Mouse (Mus musculus): ENCODE data around the gene Srebf1. TPM values are rescaled to one million over a fixed set of nuclear protein-coding genes. Genes with fewer than 3 reads are reported as not detected.

Gene Srebf1
- polyA plus RNA-seq, 1 experiment: not detected

DNA sequence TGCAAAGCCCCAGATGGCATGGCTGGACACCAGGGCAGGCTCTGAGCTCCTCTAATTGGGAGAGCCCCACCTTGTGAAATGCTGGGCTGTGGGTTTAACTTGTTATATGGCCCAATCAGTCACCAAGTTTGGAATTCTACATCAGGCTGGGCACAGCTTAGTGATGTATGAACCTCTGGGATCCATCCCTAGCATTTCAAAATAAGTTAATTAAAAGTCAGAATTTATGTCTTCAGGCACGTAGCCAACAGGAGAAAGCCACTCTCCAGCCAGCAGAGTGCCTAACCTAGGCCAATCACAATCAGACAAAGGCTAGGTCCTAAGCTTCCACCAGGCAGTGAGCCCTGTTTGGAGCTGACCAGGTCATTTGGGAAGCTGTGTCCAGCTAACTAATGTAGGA is 5.7 kb downstream of the Srebf1 start:
- WGBS: 87% methylated on average over 1 of the region's 1 CpGs
- Histone ChIP-seq H3K4me1 (ENCODE audit: control insufficient read depth, insufficient read depth, low read length) (peaks cover 18% of the 10 kb centered on the region), H3K4me3 (ENCODE audit: insufficient read depth, low read depth, low read length) (no peak overlapping the region), H3K27ac (ENCODE audit: insufficient read depth, low read depth, low read length) (no peak overlapping the region)
- TF ChIP-seq POLR2A (IDR thresholded peaks at IDR 0.05; ENCODE audit: insufficient read depth, low read depth, low read length): no peak
- no peak for TF ChIP-seq CTCF (IDR thresholded peaks at IDR 0.05; ENCODE audit: insufficient read depth, low read depth, low read length)

- H3K4me1 ChIP-seq (ENCODE audit: control insufficient read depth, insufficient read depth, low read length): peaks cover 37% of the 10 kb centered on the region
- H3K4me3 ChIP-seq (ENCODE audit: insufficient read depth, low read depth, low read length): no peak overlapping the region
- TF ChIP-seq POLR2A (IDR thresholded peaks at IDR 0.05; ENCODE audit: insufficient read depth, low read depth, low read length) (no peak), CTCF (IDR thresholded peaks at IDR 0.05; ENCODE audit: insufficient read depth, low read depth, low read length) (no peak)
- 70% methylated on average over 6 of the region's 6 CpGs for WGBS
- no peak overlapping the region for H3K27ac ChIP-seq (ENCODE audit: insufficient read depth, low read depth, low read length)
Measured at GRCm38 (mm10) chr11:60213266-60213665, 9.1 kb downstream of the Srebf1 start.

DNA sequence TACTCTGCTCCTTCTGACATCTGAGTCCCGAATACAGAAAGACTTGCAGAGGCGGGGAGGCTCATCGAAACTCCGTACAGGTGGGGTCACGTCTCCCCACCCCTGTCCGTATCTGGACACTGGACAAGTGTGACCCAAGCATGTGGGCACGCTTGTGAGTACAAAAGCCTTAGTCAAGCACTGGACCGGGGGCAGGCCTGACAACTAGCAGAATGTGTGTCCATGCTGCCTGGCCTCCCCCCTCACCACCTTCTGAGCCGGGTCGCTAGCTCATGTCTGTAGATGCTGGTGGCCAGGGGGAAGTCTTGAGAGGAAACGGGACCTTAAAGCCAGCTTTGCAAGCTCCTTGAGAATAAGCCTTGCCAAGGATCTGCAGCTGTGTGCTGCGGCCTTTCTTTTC is 10.6 kb downstream of the Srebf1 start:
- no peak for TF ChIP-seq CTCF (IDR thresholded peaks at IDR 0.05; ENCODE audit: insufficient read depth, low read depth, low read length)
- no peak for TF ChIP-seq POLR2A (IDR thresholded peaks at IDR 0.05; ENCODE audit: insufficient read depth, low read depth, low read length)
- Histone ChIP-seq H3K27ac (ENCODE audit: insufficient read depth, low read depth, low read length) (no peak overlapping the region), H3K4me3 (ENCODE audit: insufficient read depth, low read depth, low read length) (no peak overlapping the region), H3K4me1 (ENCODE audit: control insufficient read depth, insufficient read depth, low read length) (peaks cover 40% of the 10 kb centered on the region)
- 67% methylated on average over 12 of the region's 12 CpGs for WGBS

GRCm38 (mm10) chr11:60211152-60211551 is 11.2 kb downstream of the Srebf1 start:
- Histone ChIP-seq H3K4me1 (ENCODE audit: control insufficient read depth, insufficient read depth, low read length) (peaks cover 40% of the 10 kb centered on the region), H3K4me3 (ENCODE audit: insufficient read depth, low read depth, low read length) (no peak overlapping the region), H3K27ac (ENCODE audit: insufficient read depth, low read depth, low read length) (no peak overlapping the region)
- no peak for TF ChIP-seq POLR2A (IDR thresholded peaks at IDR 0.05; ENCODE audit: insufficient read depth, low read depth, low read length)
- TF ChIP-seq CTCF (IDR thresholded peaks at IDR 0.05; ENCODE audit: insufficient read depth, low read depth, low read length): no peak
- WGBS: 59% methylated on average over 3 of the region's 3 CpGs

- Histone ChIP-seq H3K4me3 (ENCODE audit: insufficient read depth, low read depth, low read length) (peak overlapping the region; percentile 47), H3K27ac (ENCODE audit: insufficient read depth, low read depth, low read length) (peak overlapping the region; percentile 54), H3K4me1 (ENCODE audit: control insufficient read depth, insufficient read depth, low read length) (peaks cover 44% of the 10 kb centered on the region)
- WGBS: 1% methylated on average over 47 of the region's 47 CpGs
- TF ChIP-seq CTCF (IDR thresholded peaks at IDR 0.05; ENCODE audit: insufficient read depth, low read depth, low read length) (no peak), POLR2A (IDR thresholded peaks at IDR 0.05; ENCODE audit: insufficient read depth, low read depth, low read length) (peak; percentile 56)
Measured at GRCm38 (mm10) chr11:60210305-60210724, 12.1 kb downstream of the Srebf1 start.

- TF ChIP-seq CTCF (IDR thresholded peaks at IDR 0.05; ENCODE audit: insufficient read depth, low read depth, low read length) (no peak), POLR2A (IDR thresholded peaks at IDR 0.05; ENCODE audit: insufficient read depth, low read depth, low read length) (no peak)
- Histone ChIP-seq H3K27ac (ENCODE audit: insufficient read depth, low read depth, low read length) (peak overlapping the region; percentile 54), H3K4me1 (ENCODE audit: control insufficient read depth, insufficient read depth, low read length) (peaks cover 44% of the 10 kb centered on the region), H3K4me3 (ENCODE audit: insufficient read depth, low read depth, low read length) (peak overlapping the region; percentile 47)
- WGBS: 19% methylated on average over 2 of the region's 2 CpGs
Measured at GRCm38 (mm10) chr11:60209933-60210249, 12.5 kb downstream of the Srebf1 start.

DNA sequence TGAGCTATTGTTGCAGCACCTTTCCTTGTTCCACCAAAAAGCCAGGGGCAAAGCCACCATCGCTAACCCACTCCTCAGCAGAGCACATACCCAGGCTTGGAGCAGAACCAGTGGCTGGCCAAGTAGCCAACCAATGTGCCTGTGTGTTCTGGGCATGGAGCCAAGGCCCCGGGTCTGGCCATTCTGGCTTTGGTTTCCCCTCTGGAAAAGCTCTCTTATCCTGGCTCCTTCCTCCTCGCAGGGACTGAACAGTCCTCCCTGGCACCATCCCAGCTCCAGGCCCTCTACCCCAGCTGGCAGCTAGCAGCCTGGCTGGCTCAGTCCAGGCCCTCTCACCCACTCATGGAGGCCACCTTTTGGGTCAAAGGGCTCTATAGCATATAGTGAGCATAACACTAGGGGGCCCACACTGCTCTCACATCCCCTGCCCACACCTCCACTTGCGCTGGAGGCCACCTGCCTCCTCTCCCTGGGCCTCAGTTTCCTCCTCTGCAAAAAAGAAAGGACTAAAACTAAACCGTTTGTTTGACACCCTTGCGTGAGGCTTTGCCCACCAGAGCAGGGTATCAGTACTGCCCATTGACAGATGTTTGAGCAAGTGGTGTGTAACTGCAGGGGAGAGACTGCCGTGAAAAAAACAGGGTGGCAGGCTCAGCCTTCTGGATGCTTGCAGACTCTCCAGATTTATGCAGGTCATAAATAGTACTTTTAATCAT is 13.0 kb downstream of the Srebf1 start:
- H3K4me1 ChIP-seq (ENCODE audit: control insufficient read depth, insufficient read depth, low read length): peaks cover 44% of the 10 kb centered on the region

DNA sequence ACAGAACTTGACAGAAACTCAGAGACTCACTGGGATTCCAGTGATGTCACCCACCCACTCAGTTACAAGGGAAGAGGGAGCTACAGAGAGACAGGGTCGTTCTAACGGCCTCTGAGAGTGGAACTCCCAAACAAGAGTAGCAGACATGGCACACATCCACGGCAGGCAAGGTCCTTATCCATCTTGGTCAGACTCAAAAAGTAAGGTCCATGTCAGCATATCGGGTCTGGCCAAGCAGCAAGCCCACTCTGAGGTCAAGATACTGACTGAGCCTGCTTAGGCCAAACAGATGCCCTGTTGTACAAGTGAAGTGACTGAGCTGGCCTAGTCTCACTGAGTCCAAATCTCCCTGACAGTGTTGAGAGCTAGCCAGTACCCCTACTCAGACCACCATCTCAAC is 13.7 kb downstream of the Srebf1 start:
- Histone ChIP-seq H3K4me3 (ENCODE audit: insufficient read depth, low read depth, low read length) (peak overlapping the region; percentile 47), H3K27ac (ENCODE audit: insufficient read depth, low read depth, low read length) (peak overlapping the region; percentile 30; the same call in 1 of the 2 replicates), H3K4me1 (ENCODE audit: control insufficient read depth, insufficient read depth, low read length) (peaks cover 44% of the 10 kb centered on the region)
- TF ChIP-seq CTCF (IDR thresholded peaks at IDR 0.05; ENCODE audit: insufficient read depth, low read depth, low read length) (no peak), POLR2A (IDR thresholded peaks at IDR 0.05; ENCODE audit: insufficient read depth, low read depth, low read length) (no peak)
- 28% methylated on average over 4 of the region's 4 CpGs for WGBS

More for the DNA sequence above, 13.0 kb downstream of the Srebf1 start:
- Histone ChIP-seq H3K4me3 (ENCODE audit: insufficient read depth, low read depth, low read length) (peak overlapping the region; percentile 47), H3K27ac (ENCODE audit: insufficient read depth, low read depth, low read length) (peak overlapping the region; percentile 54; the same call in 1 of the 2 replicates)
- TF ChIP-seq POLR2A (IDR thresholded peaks at IDR 0.05; ENCODE audit: insufficient read depth, low read depth, low read length) (no peak), CTCF (IDR thresholded peaks at IDR 0.05; ENCODE audit: insufficient read depth, low read depth, low read length) (no peak)
- WGBS: 41% methylated on average over 7 of the region's 7 CpGs

- no peak for TF ChIP-seq POLR2A (IDR thresholded peaks at IDR 0.05; ENCODE audit: insufficient read depth, low read depth, low read length)
- TF ChIP-seq CTCF (IDR thresholded peaks at IDR 0.05; ENCODE audit: insufficient read depth, low read depth, low read length): no peak
- H3K4me3 ChIP-seq (ENCODE audit: insufficient read depth, low read depth, low read length): peak overlapping the region; percentile 47; the same call in 1 of the 2 replicates
- WGBS: 56% methylated on average over 6 of the region's 6 CpGs
- H3K27ac ChIP-seq (ENCODE audit: insufficient read depth, low read depth, low read length): no peak overlapping the region
- H3K4me1 ChIP-seq (ENCODE audit: control insufficient read depth, insufficient read depth, low read length): peaks cover 40% of the 10 kb centered on the region
Measured at GRCm38 (mm10) chr11:60208201-60208600, 14.2 kb downstream of the Srebf1 start.

Data from olfactory bulb, adult 2 months (tissue).